Mouse (Mus musculus) gastrocnemius, adult 2 months (tissue): ENCODE measurements around the gene Top2a. TPM values are rescaled to one million over a fixed set of nuclear protein-coding genes. Genes with fewer than 3 reads are reported as not detected.
"Not testable (repeated sequence)": the region's sequence is repeated elsewhere in the genome, so short reads cannot be mapped to it uniquely, and the experiment has no call there.

Source experiments
- DNase-seq: peaks from one replicate; pipeline ENCODE4 v3.0.0; 2022
- H3K27ac ChIP-seq: fragments of 200-600 bp; 2 replicates; pipeline ENCODE4 v1.8.1; 2022; ENCODE audit warnings: mild to moderate bottlenecking
- H3K4me3 ChIP-seq: fragments of 200-600 bp; 2 replicates; pipeline ENCODE4 v1.8.1; 2022; ENCODE audit warnings: mild to moderate bottlenecking, moderate library complexity
- CTCF ChIP-seq: fragments of 200-600 bp; IDR thresholded peaks from 2 replicates; pipeline ENCODE4 v1.8.1; 2022; ENCODE audit warnings: antibody characterized with exemption, mild to moderate bottlenecking, moderate library complexity
- intact Hi-C: fragments of 180-260 bp; cut with DNase I; formaldehyde crosslinking; loops from one replicate; pipeline ENCODE4 v1.15.1; 2025
- total RNA-seq, 2 experiments: library from RNA; stranded (reverse); gene quantifications; 2 replicates each; pipeline ENCODE4 v1.2.3; 2021

The Top2a gene
- total RNA-seq, 2 experiments from 2014 or later, result 0.11 to 0.18 TPM

DNA sequence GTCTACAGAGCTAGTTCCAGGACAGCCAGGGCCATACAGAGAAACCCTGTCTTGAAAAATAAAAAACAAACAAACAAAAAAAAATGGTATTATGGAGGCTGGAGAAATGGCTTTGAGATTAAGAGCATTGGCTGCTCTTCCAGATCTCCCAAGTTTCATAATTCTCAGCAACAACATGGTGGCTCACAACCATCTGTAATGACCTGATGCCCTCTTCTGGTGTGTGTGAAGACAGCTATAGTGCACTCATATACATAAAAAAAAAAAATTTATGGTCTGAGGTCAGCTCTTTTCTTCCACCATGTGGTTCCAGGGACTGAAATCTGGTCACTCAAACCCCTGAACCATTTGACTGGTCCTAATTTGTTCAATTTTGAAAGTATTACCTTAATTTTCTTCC, 25.2 kb downstream of the Top2a start:
- peak; percentile 34 for TF ChIP-seq CTCF
- Histone ChIP-seq H3K4me3 (no peak overlapping the region), H3K27ac (no peak overlapping the region)
- DNase-seq, result no peak
- intact Hi-C loops, result no loop called here

DNA sequence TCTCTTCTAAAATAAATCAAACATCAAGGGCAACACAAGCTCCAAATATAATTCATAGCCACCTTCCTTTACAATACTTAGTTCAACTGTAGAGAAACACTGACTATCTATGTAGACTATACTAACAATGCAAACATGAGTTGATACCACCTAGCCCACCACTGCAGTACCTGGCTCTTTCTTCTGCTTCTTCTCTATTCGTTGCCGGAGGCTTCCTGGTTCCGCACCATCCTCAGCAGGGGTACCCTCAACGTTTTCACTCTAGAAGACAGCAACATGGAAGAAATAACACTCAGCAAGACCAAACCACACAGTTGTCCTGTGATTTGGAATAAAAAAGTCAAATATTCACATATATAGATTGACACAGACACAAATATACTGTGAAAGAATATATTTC, 26.3 kb downstream of the Top2a start:
- no peak for DNase-seq
- no peak for TF ChIP-seq CTCF
- Histone ChIP-seq H3K4me3 (no peak overlapping the region), H3K27ac (no peak overlapping the region)
- intact Hi-C loops, result no loop called here

DNA sequence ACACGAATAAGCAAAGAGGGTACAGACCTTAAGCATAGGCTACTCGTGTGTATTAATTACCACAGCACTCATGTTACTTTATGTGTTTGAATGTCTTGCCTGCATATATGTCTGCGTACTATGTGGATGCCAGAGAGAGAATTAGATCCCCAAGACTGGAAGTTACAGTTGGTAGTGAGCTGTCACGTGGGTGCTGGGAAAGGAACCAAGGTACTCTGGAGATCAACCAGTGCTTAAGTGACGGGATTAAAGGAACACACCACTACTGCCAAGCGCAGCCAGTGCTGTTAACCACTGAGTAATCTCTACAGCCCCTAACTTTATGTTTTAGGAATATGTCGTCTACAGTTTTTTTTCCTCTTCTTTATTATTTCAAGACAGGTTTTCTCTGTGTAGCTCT, 28.0 kb downstream of the Top2a start:
- no peak overlapping the region for H3K4me3 ChIP-seq
- peak; percentile 46 for DNase-seq
- H3K27ac ChIP-seq, result no peak overlapping the region
- TF ChIP-seq CTCF, result no peak
- intact Hi-C loops, result no loop called here

DNA sequence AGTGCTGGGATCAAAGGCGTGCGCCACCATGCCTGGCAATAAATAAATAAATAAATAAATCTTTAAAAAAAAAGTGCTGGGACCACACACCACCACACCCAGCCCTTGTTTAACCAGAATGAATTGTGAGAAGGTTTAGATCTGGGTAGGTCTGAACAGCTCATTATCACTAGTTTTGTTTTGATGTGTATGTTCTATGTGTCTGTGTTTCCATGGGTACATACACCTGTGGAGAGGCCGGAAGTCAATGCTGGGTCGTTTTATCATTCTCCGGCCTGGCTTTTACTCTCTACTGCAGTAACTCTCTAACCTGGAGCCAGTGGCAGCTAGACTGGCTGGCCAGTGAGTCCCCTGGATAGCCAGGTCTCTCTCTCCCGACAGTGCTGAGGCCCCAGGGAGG, 33.1 kb downstream of the Top2a start:
- no peak for DNase-seq
- no peak for TF ChIP-seq CTCF
- no peak overlapping the region for H3K27ac ChIP-seq
- H3K4me3 ChIP-seq, result no peak overlapping the region
- intact Hi-C loops, result no loop called here

DNA sequence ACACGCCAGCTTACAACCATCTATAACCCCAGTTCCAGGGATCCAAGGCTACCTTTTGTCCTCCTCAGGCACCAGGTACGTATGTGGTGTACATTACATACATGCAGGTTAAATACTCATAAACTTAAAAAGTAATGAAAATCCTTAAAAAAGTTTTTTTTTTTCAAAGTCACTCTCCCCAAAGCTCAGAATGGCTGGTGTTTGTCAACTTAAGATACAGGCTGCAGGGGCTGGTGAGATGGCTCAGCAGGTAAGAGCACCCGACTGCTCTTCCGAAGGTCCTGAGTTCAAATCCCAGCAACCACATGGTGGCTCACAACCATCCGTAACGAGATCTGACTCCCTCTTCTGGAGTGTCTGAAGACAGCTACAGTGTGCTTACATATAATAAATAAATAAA, 35.7 kb downstream of the Top2a start:
- intact Hi-C loops, DNase-seq: not testable (repeated sequence)

DNA sequence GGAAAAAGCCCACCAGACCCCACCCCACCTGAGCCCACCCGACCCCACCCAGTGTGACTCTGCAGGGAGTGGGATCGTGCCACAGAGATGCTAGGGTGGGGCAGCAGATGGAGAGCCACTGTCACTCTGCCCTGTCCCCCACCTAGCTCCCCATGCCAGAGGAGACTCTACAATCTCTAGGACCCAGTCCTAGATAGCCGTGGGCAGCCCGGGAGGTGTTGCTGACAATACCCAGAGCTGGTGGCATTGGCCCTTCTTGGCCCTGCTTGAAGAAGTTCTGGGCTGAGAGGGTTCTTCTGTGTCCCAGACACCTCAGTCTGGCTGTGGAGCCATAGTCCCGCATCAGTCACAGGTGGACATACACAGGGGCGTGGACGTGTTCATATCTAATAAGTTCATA, 38.4 kb downstream of the Top2a start:
- TF ChIP-seq CTCF, result no peak
- no peak overlapping the region for H3K27ac ChIP-seq
- no peak for DNase-seq
- no peak overlapping the region for H3K4me3 ChIP-seq
- intact Hi-C loops, result no loop called here

More for the DNA sequence above, 35.7 kb downstream of the Top2a start:
- not testable (repeated sequence) for H3K27ac ChIP-seq, H3K4me3 ChIP-seq

DNA sequence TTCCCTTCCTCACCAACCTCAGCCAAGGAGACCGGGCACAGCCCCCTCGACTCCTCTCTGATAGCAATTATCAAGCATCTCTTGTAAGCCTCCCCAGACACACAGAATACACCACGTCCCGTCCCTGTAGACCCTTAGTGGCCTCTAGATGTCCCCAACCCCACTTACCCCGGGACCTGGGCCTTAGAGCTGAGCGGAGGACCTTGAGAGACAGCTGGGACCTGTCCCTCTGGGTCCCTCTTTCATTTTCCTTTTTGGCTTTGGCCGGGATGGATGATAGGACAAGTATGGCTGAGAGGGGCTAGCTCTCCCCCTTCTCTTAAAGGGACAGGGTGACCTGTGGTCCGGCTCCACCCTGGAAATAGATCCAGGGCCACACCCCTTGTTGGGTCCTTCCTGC, 40.4 kb downstream of the Top2a start:
- intact Hi-C loops, result loop anchor here (5.0 kb wide), 3 partner anchors 54 to 169 kb away; no protein-coding TSS in a partner anchor
- H3K27ac ChIP-seq, result no peak overlapping the region
- no peak overlapping the region for H3K4me3 ChIP-seq

DNA sequence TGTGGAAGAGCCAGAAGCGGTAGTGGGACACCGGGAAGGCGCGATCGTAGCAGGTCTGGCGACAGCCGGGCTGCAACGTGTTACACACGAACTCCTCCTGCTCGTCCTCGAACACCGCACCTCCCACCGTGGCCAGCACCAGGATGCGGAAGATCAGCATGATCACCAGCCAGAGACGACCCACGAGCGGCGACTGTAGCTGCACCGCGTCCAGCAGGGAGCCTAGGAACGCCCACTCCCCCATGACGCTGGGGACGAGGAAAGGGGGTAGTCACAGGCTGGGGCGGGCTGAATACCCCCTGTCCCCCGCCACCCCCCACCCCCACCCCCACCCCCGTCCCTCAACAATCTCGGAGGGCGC, 41.2 kb downstream of the Top2a start, which contains the start of gene Gjd3:
TSS of gene Gjd3 (minus strand) at position 244 of the 361 bp plus-strand sequence.
- TF ChIP-seq CTCF, result no peak
- Histone ChIP-seq H3K4me3 (peak within 1 kb of the TSS; percentile 73), H3K27ac (peak within 1 kb of the TSS; percentile 53)
- no peak for DNase-seq
- intact Hi-C loops, result loop anchor here (5.0 kb wide), 3 partner anchors 55 to 170 kb away; no protein-coding TSS in a partner anchor

More for the DNA sequence above, 40.4 kb downstream of the Top2a start:
- no peak for DNase-seq
- no peak for TF ChIP-seq CTCF

DNA sequence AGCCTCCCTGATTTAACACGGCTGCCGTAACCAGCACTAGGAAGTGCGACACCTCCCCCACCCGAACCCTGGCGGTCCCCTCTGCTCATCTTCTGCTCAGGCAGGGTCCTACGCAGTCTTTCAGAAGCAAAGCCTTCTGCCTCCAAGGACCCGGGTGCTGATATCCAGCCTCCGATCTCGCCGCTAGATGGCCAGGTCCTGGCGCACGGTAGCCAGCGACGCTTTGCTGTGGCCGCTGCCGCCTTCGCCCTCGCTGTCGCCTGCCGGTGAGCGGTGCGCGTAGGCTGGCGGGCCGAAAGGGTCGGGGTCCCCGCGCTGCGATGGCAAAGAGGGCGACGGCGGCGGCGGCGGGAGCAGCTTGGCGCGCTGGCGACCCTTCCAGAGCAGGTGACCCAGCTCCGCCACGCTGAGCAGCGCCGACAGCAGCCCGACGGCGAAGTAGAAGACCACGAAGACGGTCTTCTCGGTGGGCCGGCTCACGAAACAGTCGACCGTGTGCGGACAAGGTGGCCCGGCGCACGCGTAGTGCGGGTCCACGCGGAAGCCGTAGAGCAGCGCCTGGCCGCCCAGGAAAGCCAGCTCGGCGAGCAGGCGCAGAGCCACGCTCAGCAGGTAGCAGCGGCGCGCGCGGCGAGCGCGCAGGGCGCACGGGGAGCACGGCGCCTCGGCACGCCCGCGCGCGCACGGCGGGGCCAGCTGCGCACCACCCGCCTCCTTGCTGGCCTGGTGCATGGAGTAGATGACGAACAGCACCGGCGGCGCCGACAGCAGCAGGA, 41.8 kb downstream of the Top2a start:
- H3K27ac ChIP-seq, result peak overlapping the region; percentile 53
- peak; percentile 78 for TF ChIP-seq CTCF
- intact Hi-C loops, result loop anchor here (5.0 kb wide), 3 partner anchors 55 to 170 kb away; no protein-coding TSS in a partner anchor
- peak overlapping the region; percentile 73 for H3K4me3 ChIP-seq
- DNase-seq, result peak; percentile 81

DNA sequence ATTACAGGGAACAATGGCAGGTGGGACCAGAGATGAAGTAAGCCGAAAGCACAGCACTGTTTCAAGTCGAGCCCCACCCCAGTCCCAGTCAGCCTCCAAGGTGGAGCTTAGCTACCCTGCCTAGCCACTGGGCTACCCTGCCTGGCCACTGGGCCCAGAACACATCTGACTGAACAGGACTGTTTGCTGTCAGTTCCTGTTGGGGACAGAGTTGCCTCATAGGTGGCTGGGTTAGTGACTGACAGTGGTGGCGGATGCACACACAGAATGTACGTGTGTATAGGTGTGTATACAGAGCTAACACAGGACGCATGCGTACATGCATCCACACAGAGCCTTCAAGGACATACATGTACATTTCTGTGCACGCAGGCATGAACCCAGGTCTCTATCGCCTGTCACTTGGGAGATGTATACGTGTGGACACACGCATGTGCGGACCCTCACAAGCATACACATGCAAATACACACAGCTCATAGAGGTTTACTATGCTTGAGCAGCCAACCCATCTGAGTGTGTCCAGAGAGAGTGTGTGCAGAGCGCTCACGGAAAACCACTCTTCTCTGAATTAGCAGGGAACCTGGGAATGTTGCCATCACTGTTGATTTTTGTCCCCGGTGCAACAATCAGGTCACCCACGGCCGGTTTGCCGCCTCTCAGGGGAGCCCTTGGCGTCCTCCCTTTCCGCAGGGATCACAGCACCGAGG, 42.5 kb downstream of the Top2a start:
- peak overlapping the region; percentile 73 for H3K4me3 ChIP-seq
- H3K27ac ChIP-seq, result peak overlapping the region; percentile 53; the same call in 1 of the 2 replicates
- no peak for DNase-seq
- intact Hi-C loops, result loop anchor here (5.0 kb wide), 3 partner anchors 56 to 171 kb away; no protein-coding TSS in a partner anchor
- TF ChIP-seq CTCF, result no peak

DNA sequence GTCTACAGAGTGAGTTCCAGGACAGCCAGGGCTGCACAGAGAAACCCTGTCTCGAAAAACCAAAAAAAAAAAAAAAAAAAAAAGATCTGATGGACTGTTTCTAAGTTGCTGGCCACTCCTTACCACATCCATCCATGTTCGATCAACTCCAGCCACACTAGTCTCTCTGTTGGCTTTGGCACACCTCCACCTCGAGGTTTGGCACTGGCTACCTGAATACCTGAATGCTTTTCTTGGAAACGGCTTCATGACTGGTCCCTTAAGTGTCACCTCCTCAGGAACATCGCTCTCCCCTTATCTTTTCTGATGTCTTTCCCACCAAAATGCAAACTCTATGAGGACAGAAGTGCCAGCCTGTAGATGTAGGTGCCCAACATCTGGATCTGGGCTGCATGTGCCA, 44.6 kb downstream of the Top2a start:
- intact Hi-C loops, result no loop called here
- no peak for TF ChIP-seq CTCF
- no peak overlapping the region for H3K27ac ChIP-seq
- no peak for DNase-seq
- no peak overlapping the region for H3K4me3 ChIP-seq

DNA sequence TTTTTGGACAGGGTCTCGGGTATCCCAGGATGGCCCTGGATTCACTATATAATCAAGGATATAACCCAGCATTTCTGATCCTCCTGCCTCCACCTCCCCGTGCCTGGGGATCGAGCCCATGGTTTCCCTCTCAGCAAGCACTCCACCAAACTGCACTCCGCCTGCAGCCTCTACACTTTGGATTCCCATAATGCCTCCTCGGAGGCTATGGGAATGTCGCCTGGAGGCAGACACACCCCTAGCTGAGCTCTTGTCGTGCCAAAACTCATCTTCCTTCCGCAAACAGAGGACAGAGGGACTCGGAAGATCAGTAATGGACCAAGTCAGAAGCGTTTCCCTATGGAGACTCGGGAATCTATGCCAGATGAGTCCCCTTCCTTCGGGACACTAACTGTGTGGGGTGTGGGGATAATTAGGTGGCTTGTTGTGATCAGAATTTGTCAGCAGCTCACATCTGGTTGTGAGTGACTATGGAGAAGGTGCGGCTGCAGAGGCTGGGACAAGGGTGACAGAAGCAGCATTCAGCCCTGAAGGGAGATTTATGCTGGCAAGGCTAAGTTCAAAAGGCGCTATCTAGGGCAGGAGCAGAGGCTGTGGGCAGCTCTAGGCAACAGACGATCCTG, 45.4 kb downstream of the Top2a start:
- DNase-seq, result no peak
- Histone ChIP-seq H3K27ac (no peak overlapping the region), H3K4me3 (no peak overlapping the region)
- intact Hi-C loops, result no loop called here
- no peak for TF ChIP-seq CTCF
